Mouse (Mus musculus): ENCODE measurements around the gene Nt5dc2.

DNA sequence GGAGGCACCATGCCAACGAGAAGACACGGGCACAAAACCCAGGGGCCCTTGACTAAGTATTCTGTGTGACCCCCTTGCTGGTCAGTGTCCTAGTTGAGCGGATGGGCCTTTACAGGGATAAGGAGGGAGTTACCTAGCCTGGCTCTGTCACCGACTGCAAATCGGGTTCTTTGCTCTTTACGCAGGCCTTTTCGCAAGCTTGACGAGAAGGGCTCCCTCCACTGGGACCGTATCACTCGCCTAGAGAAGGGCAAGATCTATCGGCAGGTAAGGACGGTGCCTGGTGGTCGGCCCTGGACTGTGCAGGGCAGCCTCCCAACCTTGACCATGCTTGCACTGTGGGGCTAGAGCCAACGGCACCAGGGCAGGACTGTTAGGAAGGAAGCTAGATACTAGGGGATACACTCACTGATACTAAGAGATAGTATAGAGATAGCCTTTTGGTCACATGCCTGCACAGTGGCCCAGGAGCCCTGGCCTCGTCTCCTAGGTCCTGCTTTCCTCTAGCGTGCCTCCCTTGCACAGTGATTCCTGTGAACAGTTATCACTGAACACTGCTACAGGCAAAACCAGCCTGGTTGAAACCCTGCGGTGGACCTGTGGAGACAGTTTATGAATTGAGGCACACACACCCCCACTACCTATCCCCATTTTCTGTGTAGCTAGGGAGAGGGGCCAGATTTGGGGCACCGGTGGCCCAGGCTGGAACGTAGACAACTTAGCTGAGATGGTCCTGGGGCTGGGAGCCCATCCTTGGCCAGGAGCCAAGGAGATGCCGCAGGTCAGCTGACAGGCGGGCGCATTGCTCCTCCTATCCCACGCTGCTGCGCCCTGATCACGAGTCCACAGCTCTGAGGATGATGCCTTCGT lies 5.8 kb downstream of the Nt5dc2 start:
- TF ChIP-seq POLR2A (IDR thresholded peaks at IDR 0.05; ENCODE audit: borderline replicate concordance, control insufficient read depth, low read depth, low read length) (no peak), CTCF (IDR thresholded peaks at IDR 0.05; ENCODE audit: control insufficient read depth, insufficient read depth, low read length) (no peak)
